Mouse (Mus musculus) midbrain, embryonic 11.5 days (tissue): ENCODE measurements around the gene Olfr63. TPM values are rescaled to one million over a fixed set of nuclear protein-coding genes. Genes with fewer than 3 reads are reported as not detected.

Experiments used
- polyA plus RNA-seq: library from polyadenylated mRNA; unstranded; fragments of >200 nt; fragmentation: Nextera tagmentation; extraction: Ambion mirVana; gene quantifications from 2 replicates; pipeline ENCODE4 v1.2.1, GENCODE M21; 2014

The Olfr63 gene
- polyA plus RNA-seq, 1 experiment from 2014 or later, result 0.01 TPM

Other genes with a start within 250 kb of the Olfr63 start
- 22.8 and 25.4 TPM in 2 replicates for gene Zfp763, start 231.3 kb upstream of the Olfr63 start, polyA plus RNA-seq
- not detected in 2 replicates for gene 4921501E09Rik, start 196.6 kb upstream of the Olfr63 start, polyA plus RNA-seq
- gene Zfp563, start 175.4 kb upstream of the Olfr63 start, polyA plus RNA-seq, result 10.7 and 14.1 TPM in 2 replicates
- gene Morc2b, start 125.0 kb upstream of the Olfr63 start, polyA plus RNA-seq, result not detected in 2 replicates
- gene Olfr55, start 96.2 kb upstream of the Olfr63 start, polyA plus RNA-seq, result not detected in 2 replicates
- not detected in 2 replicates for gene Olfr239, start 73.4 kb upstream of the Olfr63 start, polyA plus RNA-seq
- gene Olfr1564, start 43.0 kb upstream of the Olfr63 start, polyA plus RNA-seq, result 0.03 TPM in 1 of 2 replicates, not detected in the other
- 20.5 and 21.2 TPM in 2 replicates for gene Zfp955a, start 9.5 kb upstream of the Olfr63 start, polyA plus RNA-seq
- gene Zfp955b, start 24.9 kb downstream of the Olfr63 start, polyA plus RNA-seq, result 9.8 and 9.9 TPM in 2 replicates
- 20.6 and 23.7 TPM in 2 replicates for gene Zfp81, start 94.2 kb downstream of the Olfr63 start, polyA plus RNA-seq
- gene Zfp101, start 130.0 kb downstream of the Olfr63 start, polyA plus RNA-seq, result 22.8 and 23.7 TPM in 2 replicates
- gene Actl9, start 168.2 kb downstream of the Olfr63 start, polyA plus RNA-seq, result not detected in 2 replicates